In genomic region chr5:3341111-3341911, GRCm38 (mm10) we compare ENCODE assay signal across 8 mouse cellular contexts. TPM values are rescaled to one million over a fixed set of nuclear protein-coding genes. Genes with fewer than 3 reads are reported as not detected.
DNase-seq lines count a peak whose midpoint lies in the region; ATAC-seq and TF ChIP-seq lines count a peak whose summit lies in the region.

TSS of gene Cdk6 (plus strand) at chr5:3341485.

- TF ChIP-seq EP300 in heart, adult 2 months (IDR thresholded peaks at IDR 0.05; ENCODE audit: insufficient read depth, low read depth, low read length) = no peak

- H3K27ac ChIP-seq in embryonic facial prominence, embryonic 11.5 days (replicated peaks; ENCODE audit: low read depth, low read length) = 0 out of 2 replicates have a peak within 1 kb of the TSS, but pooled peaks have one; percentile 75
- peak within 1 kb of the TSS; percentile 80 for H3K27ac ChIP-seq in heart, adult 2 months
- peak within 1 kb of the TSS; percentile 68 for H3K27ac ChIP-seq in liver, adult 2 months (replicated peaks; ENCODE audit: insufficient read depth, low read depth, low read length)
- H3K27ac ChIP-seq in midbrain, postnatal 0 days (ENCODE audit: low read depth, low read length) = no peak within 1 kb of the TSS
- peak within 1 kb of the TSS; percentile 88 for H3K27ac ChIP-seq in stomach, embryonic 14.5 days (ENCODE audit: low read length)

- H3K27me3 ChIP-seq in embryonic facial prominence, embryonic 11.5 days (ENCODE audit: control insufficient read depth, insufficient read depth, low read length) = no peaks in the 10 kb centered on the region
- no peaks in the 10 kb centered on the region for H3K27me3 ChIP-seq in heart, adult 2 months (ENCODE audit: control insufficient read depth, insufficient read depth, low read length)
- H3K27me3 ChIP-seq in liver, adult 2 months (ENCODE audit: control insufficient read depth, insufficient read depth, low read length) = no peaks in the 10 kb centered on the region
- H3K27me3 ChIP-seq in midbrain, postnatal 0 days (ENCODE audit: insufficient read depth, low read length) = peaks cover 9% of the 10 kb centered on the region; the same call in 1 of the 2 replicates
- H3K27me3 ChIP-seq in stomach, embryonic 14.5 days (ENCODE audit: control insufficient read depth, insufficient read depth, low read length) = no peaks in the 10 kb centered on the region

- DNase-seq in left cerebral cortex, adult 18-20 months (ENCODE audit: low spot score in 2 of 2) = peak; percentile 2 to 48
- DNase-seq in left cerebral cortex, adult 11 months (ENCODE audit: low spot score) = no peak
- peak; percentile 46 for DNase-seq in embryonic facial prominence, embryonic 11.5 days (ENCODE audit: low spot score)
- DNase-seq in heart, adult 2 months = peak; percentile 68 to 73
- peak; percentile 69 for DNase-seq in kidney, adult 18-20 months
- DNase-seq in liver, adult 2 months (ENCODE audit: extremely low read depth, low read depth, low spot score) = peak; percentile 30
- peak; percentile 27 for DNase-seq in midbrain, postnatal 0 days (ENCODE audit: low spot score)

- no peaks in the 10 kb centered on the region for H3K79me2 ChIP-seq in heart, adult 2 months (replicated peaks; ENCODE audit: control insufficient read depth, insufficient read depth, low read length)
- no peaks in the 10 kb centered on the region for H3K79me2 ChIP-seq in liver, adult 2 months (ENCODE audit: control insufficient read depth, insufficient read depth, low read length)

- WGBS in embryonic facial prominence, embryonic 11.5 days = under 1% methylated on average over 54 of the region's 59 CpGs
- under 1% methylated on average over 59 of the region's 59 CpGs for WGBS in heart, adult 2 months
- under 1% methylated on average over 59 of the region's 59 CpGs for WGBS in liver, adult 2 months
- WGBS in midbrain, postnatal 0 days = under 1% methylated on average over 57 of the region's 59 CpGs
- WGBS in stomach, embryonic 14.5 days = under 1% methylated on average over 58 of the region's 59 CpGs

- no peaks in the 10 kb centered on the region for H3K36me3 ChIP-seq in embryonic facial prominence, embryonic 11.5 days (replicated peaks; ENCODE audit: control insufficient read depth, insufficient read depth, low read depth, low read length)
- H3K36me3 ChIP-seq in heart, adult 2 months (ENCODE audit: control insufficient read depth, insufficient read depth, low read length) = no peaks in the 10 kb centered on the region
- no peaks in the 10 kb centered on the region for H3K36me3 ChIP-seq in liver, adult 2 months (ENCODE audit: control insufficient read depth, insufficient read depth, low read length)
- H3K36me3 ChIP-seq in midbrain, postnatal 0 days (ENCODE audit: insufficient read depth, low read length) = no peaks in the 10 kb centered on the region
- H3K36me3 ChIP-seq in stomach, embryonic 14.5 days (ENCODE audit: control insufficient read depth, insufficient read depth, low read length) = no peaks in the 10 kb centered on the region

- no peak for TF ChIP-seq CTCF in heart, adult 2 months (IDR thresholded peaks at IDR 0.05)
- no peak for TF ChIP-seq CTCF in liver, adult 2 months (IDR thresholded peaks at IDR 0.05; ENCODE audit: low read depth, low read length)
- no peak for TF ChIP-seq CTCF in midbrain, postnatal 0 days (IDR thresholded peaks at IDR 0.05)

- intact Hi-C loops in heart, adult 2 months (cut with DNase I) = loop anchor here (5.0 kb wide), 2 partner anchors 86 to 189 kb away; no protein-coding TSS in a partner anchor

- H3K4me1 ChIP-seq in embryonic facial prominence, embryonic 11.5 days (ENCODE audit: control insufficient read depth, insufficient read depth, low read length) = no peaks in the 10 kb centered on the region
- no peaks in the 10 kb centered on the region for H3K4me1 ChIP-seq in heart, adult 2 months (ENCODE audit: control insufficient read depth, insufficient read depth, low read length)
- no peaks in the 10 kb centered on the region for H3K4me1 ChIP-seq in liver, adult 2 months (ENCODE audit: control insufficient read depth, insufficient read depth, low read length)
- H3K4me1 ChIP-seq in midbrain, postnatal 0 days (ENCODE audit: insufficient read depth, low read length) = no peaks in the 10 kb centered on the region
- H3K4me1 ChIP-seq in stomach, embryonic 14.5 days (ENCODE audit: control insufficient read depth, insufficient read depth, low read length) = no peaks in the 10 kb centered on the region

- ATAC-seq in embryonic facial prominence, embryonic 11.5 days (replicated peaks; ENCODE audit: insufficient number of reproducible peaks, low FRiP score, low TSS enrichment, low read depth) = peak; percentile 35; the same call in 1 of the 2 replicates
- peak; percentile 21 for ATAC-seq in midbrain, postnatal 0 days (ENCODE audit: low FRiP score)
- peak; percentile 35; the same call in 1 of the 2 replicates for ATAC-seq in stomach, embryonic 14.5 days (ENCODE audit: insufficient number of reproducible peaks, insufficient read depth, low FRiP score, low read depth)

- no peaks in the 10 kb centered on the region for H3K9me3 ChIP-seq in embryonic facial prominence, embryonic 11.5 days (replicated peaks; ENCODE audit: control insufficient read depth, low read length)
- H3K9me3 ChIP-seq in midbrain, postnatal 0 days (ENCODE audit: low read length) = no peaks in the 10 kb centered on the region
- H3K9me3 ChIP-seq in stomach, embryonic 14.5 days (ENCODE audit: control insufficient read depth, low read depth, low read length) = no peaks in the 10 kb centered on the region

- peak within 1 kb of the TSS; percentile 95 for H3K4me2 ChIP-seq in embryonic facial prominence, embryonic 11.5 days (ENCODE audit: low read depth, low read length)
- H3K4me2 ChIP-seq in midbrain, postnatal 0 days (ENCODE audit: low read depth, low read length, poor library complexity, severe bottlenecking) = peak within 1 kb of the TSS; percentile 93
- H3K4me2 ChIP-seq in stomach, embryonic 14.5 days (replicated peaks; ENCODE audit: low read depth, low read length) = peak within 1 kb of the TSS; percentile 82

- H3K9ac ChIP-seq in embryonic facial prominence, embryonic 11.5 days (replicated peaks; ENCODE audit: low read length) = peak within 1 kb of the TSS; percentile 65
- peak within 1 kb of the TSS; percentile 65 for H3K9ac ChIP-seq in heart, adult 2 months (ENCODE audit: low read depth, low read length)
- H3K9ac ChIP-seq in liver, adult 2 months (ENCODE audit: low read depth, low read length) = peak within 1 kb of the TSS; percentile 94
- H3K9ac ChIP-seq in midbrain, postnatal 0 days (replicated peaks; ENCODE audit: low read length, poor library complexity, severe bottlenecking) = peak within 1 kb of the TSS; percentile 25; the same call in 1 of the 2 replicates
- H3K9ac ChIP-seq in stomach, embryonic 14.5 days (replicated peaks; ENCODE audit: low read depth, low read length) = peak within 1 kb of the TSS; percentile 68

- peak within 1 kb of the TSS; percentile 46 for H3K4me3 ChIP-seq in embryonic facial prominence, embryonic 11.5 days (ENCODE audit: low read depth, low read length)
- peak within 1 kb of the TSS; percentile 82 for H3K4me3 ChIP-seq in heart, adult 2 months
- H3K4me3 ChIP-seq in liver, adult 2 months (ENCODE audit: insufficient read depth, low read depth, low read length) = peak within 1 kb of the TSS; percentile 94
- peak within 1 kb of the TSS; percentile 49 for H3K4me3 ChIP-seq in midbrain, postnatal 0 days (ENCODE audit: low read depth, low read length)
- H3K4me3 ChIP-seq in stomach, embryonic 14.5 days (ENCODE audit: low read depth, low read length) = peak within 1 kb of the TSS; percentile 75

- TF ChIP-seq POLR2A in heart, adult 2 months (IDR thresholded peaks at IDR 0.05; ENCODE audit: insufficient read depth, low read depth, low read length) = peak; percentile 8; the same call in 1 of the 2 replicates
- TF ChIP-seq POLR2A in liver, adult 2 months (IDR thresholded peaks at IDR 0.05; ENCODE audit: extremely low read depth, insufficient read depth, low read length) = 0 out of 2 replicates have a peak, but pooled peaks have one; percentile 15

RNA-seq across cellular contexts. Expression of gene Cdk6, which starts in this region (rescaled TPM):
- 1 to 10 TPM; 2.2 to 3.8 TPM for total RNA-seq in left cerebral cortex, adult 18-20 months (2021)
- 17.2 and 21.2 TPM in 2 replicates for polyA plus RNA-seq in embryonic facial prominence, embryonic 11.5 days (2014; fragmentation: Nextera tagmentation; extraction: Ambion mirVana)
- total RNA-seq in heart, adult 2 months (2021) = 10 to 100 TPM in 1 of 2 experiments, 1 to 10 TPM in 1; 8.1 to 10.6 TPM
- 4.0 and 5.9 TPM in 2 replicates for polyA plus RNA-seq in heart, adult 2 months (2012; rRNA removed)
- total RNA-seq in liver, adult 2 months (2014; rRNA removed) = 9.1 and 9.9 TPM in 2 replicates
- polyA plus RNA-seq in liver, adult 2 months (2012; rRNA removed) = 4.6 and 6.1 TPM in 2 replicates
- total RNA-seq in midbrain, postnatal 0 days (2014; rRNA removed) = 7.1 and 22.0 TPM in 2 replicates
- polyA plus RNA-seq in midbrain, postnatal 0 days (2015; fragmentation: Nextera tagmentation; extraction: Ambion mirVana) = 4.0 and 5.5 TPM in 2 replicates
- polyA plus RNA-seq in stomach, embryonic 14.5 days (2014; fragmentation: Nextera tagmentation; extraction: Ambion mirVana) = 36.8 and 40.9 TPM in 2 replicates

Comparison
In these comparisons a context has a peak if more than half of its experiments do, and no peak if none do; other contexts are left out.
1. H3K9ac ChIP-seq: peak in every context shown above with its lines; median percentile 94 in liver, adult 2 months; 68 in stomach, embryonic 14.5 days; 65 in embryonic facial prominence, embryonic 11.5 days; 65 in heart, adult 2 months; 25 in midbrain, postnatal 0 days.